Mouse (Mus musculus) cerebellum, adult (tissue): ENCODE results near the gene H2afy2.

Source experiments
- ATAC-seq: cut with Nextera tagmentation; 2 replicates; pipeline ENCODE4 v1.9.2; 2017; ENCODE audit warnings: mild to moderate bottlenecking, moderate library complexity, mixed read lengths; ENCODE audit not compliant: insufficient number of reproducible peaks, low FRiP score, low TSS enrichment

H2afy2 gene

DNA sequence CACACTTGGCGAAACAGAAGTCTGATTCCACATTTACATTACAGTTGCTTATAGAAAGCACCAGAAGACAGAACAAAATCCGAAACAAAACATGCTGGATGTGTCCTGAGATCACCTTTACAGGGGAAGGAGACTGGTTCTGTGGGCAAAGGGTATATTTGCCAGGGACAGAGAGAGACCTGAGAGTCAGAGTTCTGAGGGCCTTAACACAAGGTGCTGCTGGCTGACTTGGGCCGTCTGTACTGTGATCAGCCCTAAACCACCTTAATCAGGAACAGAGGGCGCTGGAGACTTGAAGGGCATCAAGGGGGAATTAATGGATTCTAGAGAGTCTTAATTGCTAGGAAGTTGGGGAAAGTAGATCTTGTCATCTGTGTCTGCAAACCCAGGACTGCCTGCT lies 90.4 kb downstream of the H2afy2 start:
- no peak for ATAC-seq

DNA sequence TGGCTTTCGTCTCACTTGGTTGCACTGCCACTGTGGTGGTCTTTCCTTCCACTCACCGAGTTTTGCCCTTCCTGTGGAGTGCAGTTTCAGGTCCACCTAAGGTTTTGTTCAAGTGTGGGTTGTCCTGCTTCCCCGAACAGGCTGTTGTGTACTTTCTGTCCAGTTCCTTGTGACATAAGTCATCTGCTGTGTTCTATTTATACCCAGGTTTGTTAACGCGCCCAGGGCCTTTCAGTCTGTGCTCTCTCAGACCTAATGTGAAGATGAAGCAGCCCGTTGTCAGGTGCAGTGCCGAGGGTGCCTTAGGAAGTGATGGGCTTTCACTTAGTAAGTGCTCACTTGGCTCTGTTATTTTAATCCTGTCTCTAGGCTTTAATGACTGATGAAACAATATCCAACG lies 94.5 kb downstream of the H2afy2 start:
- no peak for ATAC-seq
